Mouse (Mus musculus): ENCODE measurements at regions not wholly inside any gene's neighbourhood (a gene's known extent, or its start where the extent isn't known, plus 50 kb on each side); places are given as distances from the start of the nearest gene placed in this dataset.

GRCm38 (mm10) chr13:48316747-48317146 lies 55.7 kb downstream of the Id4 start:
- DNase-seq: no peak

GRCm38 (mm10) chr13:48317457-48317856 lies 56.4 kb downstream of the Id4 start:
- no peak for DNase-seq

- DNase-seq: no peak
These were observed 58.0 kb downstream of the Id4 start for GRCm38 (mm10) chr13:48319001-48319400.

GRCm38 (mm10) chr13:48324290-48324718 lies 63.3 kb downstream of the Id4 start:
- DNase-seq: no peak

GRCm38 (mm10) chr13:48330619-48331018 lies 69.6 kb downstream of the Id4 start:
- DNase-seq: no peak

- DNase-seq: no peak
These were observed 75.1 kb downstream of the Id4 start for GRCm38 (mm10) chr13:48336135-48336534.

- DNase-seq: no peak
These were observed 75.6 kb downstream of the Id4 start for GRCm38 (mm10) chr13:48336602-48337001.

- no peak for DNase-seq
These were observed 77.5 kb downstream of the Id4 start for GRCm38 (mm10) chr13:48338561-48338960.

GRCm38 (mm10) chr13:48350124-48350523 lies 89.1 kb downstream of the Id4 start:
- no peak for DNase-seq

- DNase-seq: no peak
These were observed 89.9 kb downstream of the Id4 start for GRCm38 (mm10) chr13:48350955-48351354.

GRCm38 (mm10) chr13:48357118-48357517 lies 96.1 kb downstream of the Id4 start:
- DNase-seq: no peak

- peak; percentile 5 for DNase-seq
These were observed 96.6 kb downstream of the Id4 start for GRCm38 (mm10) chr13:48357640-48358039.

GRCm38 (mm10) chr13:48371060-48371459 lies 110.0 kb downstream of the Id4 start:
- no peak for DNase-seq

- DNase-seq: no peak
These were observed 115.4 kb downstream of the Id4 start for GRCm38 (mm10) chr13:48376405-48376804.

- DNase-seq: no peak
These were observed 122.8 kb downstream of the Id4 start for GRCm38 (mm10) chr13:48383580-48384445.

GRCm38 (mm10) chr13:48384901-48385300 lies 123.9 kb downstream of the Id4 start:
- DNase-seq: no peak

GRCm38 (mm10) chr13:48391126-48391525 lies 122.1 kb downstream of the Zfp169 start:
- DNase-seq: no peak

- no peak for DNase-seq
These were observed 115.5 kb downstream of the Zfp169 start for GRCm38 (mm10) chr13:48397761-48398160.

- no peak for DNase-seq
These were observed 114.6 kb downstream of the Zfp169 start for GRCm38 (mm10) chr13:48398617-48399016.

GRCm38 (mm10) chr13:48402316-48402715 lies 110.9 kb downstream of the Zfp169 start:
- DNase-seq: no peak

GRCm38 (mm10) chr13:48422438-48423329 lies 90.6 kb downstream of the Zfp169 start:
- peak; percentile 40 for DNase-seq

- DNase-seq: no peak
These were observed 86.4 kb downstream of the Zfp169 start for GRCm38 (mm10) chr13:48426816-48427215.

- DNase-seq: no peak
These were observed 76.4 kb downstream of the Zfp169 start for GRCm38 (mm10) chr13:48436659-48437345.

Measured in cerebellum, adult 11-12 months (tissue).